9 mouse cellular contexts compared by ENCODE assay signal in the genomic region with DNA sequence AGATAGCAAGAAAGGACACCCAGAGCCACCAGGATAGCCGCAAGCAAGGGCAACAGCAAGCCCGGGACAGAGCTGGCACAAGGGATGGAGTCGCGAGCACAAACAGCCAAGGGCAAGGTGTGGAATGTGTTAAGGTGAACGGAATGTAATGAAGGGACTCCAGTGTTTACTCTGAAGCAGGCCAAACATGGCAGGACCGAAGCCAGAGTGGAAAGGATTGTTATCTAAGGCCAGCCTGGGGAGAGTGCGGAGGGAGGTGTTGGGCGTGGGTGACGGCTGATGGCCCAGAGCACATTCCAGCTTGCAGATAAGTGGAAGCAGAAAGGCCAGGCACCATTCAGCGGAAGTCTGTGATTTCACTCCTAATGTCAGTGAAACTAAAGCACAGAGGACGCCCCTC.
DNase-seq lines count a peak whose midpoint lies in the region; ATAC-seq lines count a peak whose summit lies in the region.
"Had no signal": no experiment of that assay in that cellular context is flagged by ENCODE, and none has a peak within 500 bp of the region (broad histone marks: within the 10 kb centered on the region; RNA-seq: fewer than 3 reads in every experiment).

No protein-coding gene starts in this region.

- no peak overlapping the region for H3K4me2 ChIP-seq in stomach, embryonic 15.5 days

- no peaks in the 10 kb centered on the region for H3K36me3 ChIP-seq in stomach, embryonic 15.5 days

- peak; percentile 28 for DNase-seq in adrenal gland, postnatal 10 days
- no peak for DNase-seq in adrenal gland, adult 18-20 months (ENCODE audit: low spot score in 2 of 2)
- peak; percentile 86 to 90 for DNase-seq in heart, postnatal 10 days
- peak; percentile 53 for DNase-seq in liver
- no peak for DNase-seq in B cell, adult 2 months
- DNase-seq in thymus, adult 18-20 months = no peak
- DNase-seq in spleen, postnatal 36 days (ENCODE audit: low spot score in 2 of 2) = no peak

- no peak overlapping the region for H3K4me3 ChIP-seq in stomach, embryonic 15.5 days (replicated peaks)
- H3K4me3 ChIP-seq: myocyte had no signal

- H3K4me1 ChIP-seq in stomach, embryonic 15.5 days = 0 out of 2 replicates have a peak, but pooled peaks cover 7% of the 10 kb centered on the region

- WGBS in stomach, embryonic 15.5 days = 33% methylated on average over 11 of the region's 11 CpGs

- no peaks in the 10 kb centered on the region for H3K9me3 ChIP-seq in stomach, embryonic 15.5 days

- peak overlapping the region; percentile 49; the same call in 1 of the 2 replicates for H3K27ac ChIP-seq in stomach, embryonic 15.5 days

- peak; percentile 89 for ATAC-seq in stomach, embryonic 15.5 days (ENCODE audit: insufficient read depth, low FRiP score, low read depth)

- no peak overlapping the region for H3K9ac ChIP-seq in stomach, embryonic 15.5 days

- no peaks in the 10 kb centered on the region for H3K27me3 ChIP-seq in stomach, embryonic 15.5 days (replicated peaks)

- intact Hi-C loops in heart, postnatal 10 days (cut with DNase I) = no loop called here

Comparison
In these comparisons a context has a peak if more than half of its experiments do, and no peak if none do; other contexts are left out.
1. DNase-seq: peak in adrenal gland, postnatal 10 days (single experiment), heart, postnatal 10 days (2 of 2) and liver (single experiment); none in adrenal gland, adult 18-20 months (0 of 2), B cell, adult 2 months (0 of 2), thymus, adult 18-20 months (0 of 2) and spleen, postnatal 36 days (0 of 2).